Mouse (Mus musculus) stomach, embryonic 16.5 days (tissue): Measurements from ENCODE around the gene Ube2b. TPM values are rescaled to one million over a fixed set of nuclear protein-coding genes. Genes with fewer than 3 reads are reported as not detected.

Source experiments
- ATAC-seq: fragments of 200-750 bp; cut with Nextera tagmentation; 2 replicates; pipeline ENCODE4 v1.8.0; 2017; ENCODE audit warnings: moderate number of reproducible peaks, moderate TSS enrichment; ENCODE audit not compliant: insufficient read depth, low FRiP score
- H3K27ac ChIP-seq: fragments of 300-500 bp; sonication (generic); 2 replicates; pipeline ENCODE4 v1.5.1; 2014; ENCODE audit warnings: low read length
- H3K27me3 ChIP-seq: fragments of 300-500 bp; sonication (generic); 2 replicates; pipeline ENCODE4 v1.6.1; 2014; ENCODE audit warnings: low read length, control low read depth, mixed read lengths; ENCODE audit not compliant: control insufficient read depth, insufficient read depth
- H3K36me3 ChIP-seq: fragments of 300-500 bp; sonication (generic); 2 replicates; pipeline ENCODE4 v1.6.1; 2014; ENCODE audit warnings: low read length; ENCODE audit not compliant: control insufficient read depth, insufficient read depth
- H3K4me1 ChIP-seq: fragments of 300-500 bp; sonication (generic); 2 replicates; pipeline ENCODE4 v1.6.1; 2014; ENCODE audit warnings: low read length, control low read depth, mixed read lengths; ENCODE audit not compliant: control insufficient read depth, insufficient read depth
- H3K4me2 ChIP-seq: fragments of 300-500 bp; sonication (generic); 2 replicates; pipeline ENCODE4 v1.6.1; 2014; ENCODE audit warnings: low read depth, low read length, mixed read lengths
- H3K4me3 ChIP-seq: fragments of 300-500 bp; sonication (generic); replicated peaks from 2 replicates; pipeline ENCODE4 v1.5.1; 2014; ENCODE audit warnings: mild to moderate bottlenecking, low read length
- H3K9ac ChIP-seq: fragments of 300-500 bp; sonication (generic); 2 replicates; pipeline ENCODE4 v1.6.1; 2014; ENCODE audit warnings: low read length
- H3K9me3 ChIP-seq: fragments of 300-500 bp; sonication (generic); replicated peaks from 2 replicates; pipeline ENCODE4 v1.6.1; 2016; ENCODE audit warnings: low read length, control low read depth; ENCODE audit not compliant: control insufficient read depth
- WGBS: fragments of 180-500 bp; shearing (Covaris S2); extraction: QIAGEN DNeasy Blood & Tissue Kit; methylation state at CpG from one replicate; pipeline ENCODE4 v1.1.7; 2014; 5-methylcytosine and 5-hydroxymethylcytosine counted together
- polyA plus RNA-seq: library from polyadenylated mRNA; unstranded; fragments of >200 nt; fragmentation: Nextera tagmentation; extraction: Ambion mirVana; gene quantifications from 2 replicates; pipeline ENCODE4 v1.2.1, GENCODE M21; 2015

Ube2b gene
- polyA plus RNA-seq, 1 experiment from 2014 or later = 223 TPM

- Histone ChIP-seq H3K36me3 (0 out of 2 replicates have a peak, but pooled peaks cover 10% of the 10 kb centered on the region), H3K27me3 (no peaks in the 10 kb centered on the region), H3K9ac (peak overlapping the region; percentile 96), H3K9me3 (no peaks in the 10 kb centered on the region), H3K4me2 (peak overlapping the region; percentile 93), H3K4me3 (peak overlapping the region; percentile 97), H3K27ac (peak overlapping the region; percentile 95), H3K4me1 (peaks cover 26% of the 10 kb centered on the region)
- ATAC-seq = peak; percentile 22; the same call in 1 of the 2 replicates
- under 1% methylated on average over 29 of the region's 29 CpGs for WGBS
Observed at GRCm38 (mm10) chr11:51999611-52000289, 812 bp downstream of the Ube2b start.

- peaks cover 22% of the 10 kb centered on the region; the same call in 1 of the 2 replicates for H3K36me3 ChIP-seq
- H3K4me3 ChIP-seq = no peak overlapping the region
- no peak for ATAC-seq
- H3K27me3 ChIP-seq = no peaks in the 10 kb centered on the region
- 94% methylated on average over 6 of the region's 6 CpGs for WGBS
- no peak overlapping the region for H3K4me2 ChIP-seq
- no peak overlapping the region for H3K9ac ChIP-seq
- H3K9me3 ChIP-seq = no peaks in the 10 kb centered on the region
- H3K27ac ChIP-seq = no peak overlapping the region
- H3K4me1 ChIP-seq = peaks cover 5% of the 10 kb centered on the region; the same call in 1 of the 2 replicates
Observed at GRCm38 (mm10) chr11:51971644-51972043, 28.9 kb downstream of the Ube2b start.

GRCm38 (mm10) chr11:51969511-51969910 is 31.1 kb downstream of the Ube2b start:
- H3K27ac ChIP-seq = no peak overlapping the region
- ATAC-seq = no peak
- H3K4me3 ChIP-seq = no peak overlapping the region
- H3K4me1 ChIP-seq = peaks cover 5% of the 10 kb centered on the region; the same call in 1 of the 2 replicates
- no peak overlapping the region for H3K9ac ChIP-seq
- WGBS = 94% methylated on average over 2 of the region's 2 CpGs
- peaks cover 17% of the 10 kb centered on the region; the same call in 1 of the 2 replicates for H3K36me3 ChIP-seq
- no peak overlapping the region for H3K4me2 ChIP-seq
- no peaks in the 10 kb centered on the region for H3K27me3 ChIP-seq
- no peaks in the 10 kb centered on the region for H3K9me3 ChIP-seq

GRCm38 (mm10) chr11:51968896-51969295 is 31.7 kb downstream of the Ube2b start:
- H3K27me3 ChIP-seq = no peaks in the 10 kb centered on the region
- no peak for ATAC-seq
- WGBS = 91% methylated on average over 9 of the region's 9 CpGs
- H3K27ac ChIP-seq = no peak overlapping the region
- H3K4me3 ChIP-seq = no peak overlapping the region
- H3K9me3 ChIP-seq = no peaks in the 10 kb centered on the region
- peaks cover 5% of the 10 kb centered on the region; the same call in 1 of the 2 replicates for H3K4me1 ChIP-seq
- H3K4me2 ChIP-seq = no peak overlapping the region
- peaks cover 17% of the 10 kb centered on the region; the same call in 1 of the 2 replicates for H3K36me3 ChIP-seq
- H3K9ac ChIP-seq = no peak overlapping the region

GRCm38 (mm10) chr11:51967443-51968401 is 32.8 kb downstream of the Ube2b start, which contains the start of gene Cdkn2aipnl:
Cdkn2aipnl (plus strand) TSS chr11:51967661.
- peak; percentile 92 for ATAC-seq
- no peaks in the 10 kb centered on the region for H3K9me3 ChIP-seq
- H3K36me3 ChIP-seq = peaks cover 11% of the 10 kb centered on the region; the same call in 1 of the 2 replicates
- H3K9ac ChIP-seq = peak within 1 kb of the TSS; percentile 84
- WGBS = 1% methylated on average over 63 of the region's 63 CpGs
- peak within 1 kb of the TSS; percentile 61; the same call in 1 of the 2 replicates for H3K27ac ChIP-seq
- peak within 1 kb of the TSS; percentile 80 for H3K4me2 ChIP-seq
- H3K4me3 ChIP-seq = peak within 1 kb of the TSS; percentile 79
- peaks cover 5% of the 10 kb centered on the region; the same call in 1 of the 2 replicates for H3K4me1 ChIP-seq
- no peaks in the 10 kb centered on the region for H3K27me3 ChIP-seq

- Histone ChIP-seq H3K4me3 (no peak overlapping the region), H3K9ac (no peak overlapping the region), H3K27ac (no peak overlapping the region), H3K27me3 (no peaks in the 10 kb centered on the region), H3K9me3 (no peaks in the 10 kb centered on the region), H3K4me2 (no peak overlapping the region), H3K36me3 (peaks cover 2% of the 10 kb centered on the region; the same call in 1 of the 2 replicates), H3K4me1 (peaks cover 5% of the 10 kb centered on the region; the same call in 1 of the 2 replicates)
- 75% methylated on average over 5 of the region's 5 CpGs for WGBS
- ATAC-seq = no peak
Observed at GRCm38 (mm10) chr11:51966651-51967050, 33.9 kb downstream of the Ube2b start.

GRCm38 (mm10) chr11:51962277-51962676 is 38.3 kb downstream of the Ube2b start:
- Histone ChIP-seq H3K4me2 (no peak overlapping the region), H3K4me3 (no peak overlapping the region), H3K36me3 (no peaks in the 10 kb centered on the region), H3K27me3 (no peaks in the 10 kb centered on the region), H3K9ac (no peak overlapping the region), H3K27ac (no peak overlapping the region), H3K9me3 (no peaks in the 10 kb centered on the region), H3K4me1 (no peaks in the 10 kb centered on the region)
- 92% methylated on average over 7 of the region's 7 CpGs for WGBS
- no peak for ATAC-seq

- Histone ChIP-seq H3K36me3 (no peaks in the 10 kb centered on the region), H3K27me3 (no peaks in the 10 kb centered on the region), H3K9me3 (no peaks in the 10 kb centered on the region), H3K4me1 (no peaks in the 10 kb centered on the region), H3K4me3 (no peak overlapping the region), H3K27ac (no peak overlapping the region), H3K4me2 (no peak overlapping the region), H3K9ac (no peak overlapping the region)
- 86% methylated on average over 8 of the region's 8 CpGs for WGBS
- no peak for ATAC-seq
Observed at GRCm38 (mm10) chr11:51961761-51962160, 38.8 kb downstream of the Ube2b start.
